Mouse (Mus musculus) adrenal gland, adult (tissue): ENCODE measurements around the gene Ewsr1.

Source experiments
- DNase-seq, 2 experiments: peaks; one replicate each; pipeline ENCODE4 v3.0.0; 2022 to 2023; ENCODE audit warnings: low spot score in 1 of 2; ENCODE audit not compliant: inconsistent age in 2 of 2

The Ewsr1 gene

DNA sequence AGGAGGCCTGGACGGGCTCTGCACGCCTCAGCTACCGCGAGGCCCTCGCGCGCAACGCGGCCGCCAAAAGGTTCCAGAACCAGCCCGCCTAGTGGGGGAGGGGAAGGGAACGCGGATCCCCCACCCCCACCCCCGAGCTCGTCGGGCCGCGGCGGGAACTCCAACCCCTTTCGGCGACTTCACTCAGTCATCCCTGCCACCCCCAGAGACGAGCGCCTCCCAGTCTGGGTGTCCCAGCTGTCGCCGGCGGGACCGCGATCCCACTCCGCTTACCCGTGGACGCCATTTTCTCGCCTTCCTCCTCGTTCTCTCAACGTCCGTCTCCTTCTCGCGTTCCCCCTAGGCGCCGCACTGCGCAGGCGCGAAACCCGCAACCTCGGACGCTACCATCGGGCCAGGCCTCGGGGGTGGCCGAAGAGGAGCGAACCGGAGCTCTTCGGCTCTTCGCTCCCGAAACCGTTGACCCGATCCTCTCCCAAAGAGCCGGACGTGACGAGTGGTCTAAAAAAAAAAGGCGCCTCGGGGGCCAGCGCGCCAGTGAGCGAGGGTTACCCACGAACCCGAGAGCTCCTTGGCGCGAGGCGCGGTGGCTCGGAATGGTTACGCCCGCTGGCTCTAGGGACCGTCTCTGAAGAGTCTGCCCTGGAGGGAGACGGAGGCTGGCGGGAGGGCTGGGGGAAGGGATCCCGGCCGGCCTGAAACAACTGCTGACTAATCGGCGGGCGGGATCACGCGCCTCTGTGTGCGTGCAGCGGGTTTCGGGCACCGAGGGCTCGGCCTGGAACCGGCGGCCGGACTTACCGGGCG, at the start of gene Ewsr1, which contains the start of gene Rhbdd3:
Ewsr1 (minus strand) TSS at position 531 of the 807 bp plus-strand sequence.
Rhbdd3 (plus strand) TSS at position 191 of the 807 bp plus-strand sequence.
- DNase-seq, result peak; percentile 97 to 100

DNA sequence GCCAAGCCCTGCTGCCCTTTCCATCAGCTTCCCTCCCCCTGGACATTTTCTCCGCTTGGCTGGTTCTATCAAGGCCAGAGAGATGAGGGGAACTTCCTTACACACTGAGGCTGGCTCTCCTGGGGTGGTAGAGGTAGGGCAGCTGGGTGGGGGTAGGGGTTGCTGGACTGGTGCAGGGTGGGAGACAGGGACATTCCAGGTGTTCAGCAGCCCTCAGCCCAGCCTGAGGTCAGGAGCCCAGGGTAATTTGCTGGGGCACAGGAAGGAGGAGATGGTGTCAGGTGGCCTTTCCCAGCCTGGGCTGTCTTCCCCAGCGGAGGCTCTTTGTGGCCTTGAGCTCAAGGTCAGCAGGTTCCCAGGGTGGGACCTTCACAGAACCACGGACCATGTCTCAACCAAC, 46.5 kb upstream of the Ewsr1 start:
- DNase-seq, result no peak

DNA sequence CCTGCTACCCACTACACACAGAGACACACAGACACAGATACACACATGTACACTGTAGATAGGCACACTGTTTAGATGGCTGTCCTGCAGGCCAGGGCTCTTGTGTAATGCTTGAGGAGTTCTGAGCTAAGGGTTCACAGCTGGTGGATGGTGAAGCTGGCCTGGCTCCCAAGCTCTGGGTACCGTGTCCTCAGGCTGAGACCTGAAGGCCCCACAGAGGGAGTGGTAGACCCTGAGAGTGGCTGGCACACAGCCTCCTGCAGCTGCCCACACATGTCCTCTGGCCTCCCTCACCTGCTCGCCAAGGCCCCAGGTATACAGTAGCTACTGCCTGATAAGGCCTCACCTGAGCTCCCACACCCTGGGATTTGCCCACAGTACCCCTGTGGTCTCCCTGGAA, 42.9 kb upstream of the Ewsr1 start:
- DNase-seq, result no peak

GRCm38 (mm10) chr11:5141252-5141651, 42.2 kb upstream of the Ewsr1 start:
- no peak for DNase-seq

GRCm38 (mm10) chr11:5140619-5141018, 41.6 kb upstream of the Ewsr1 start:
- peak; percentile 78 to 90 for DNase-seq

- DNase-seq, result no peak
These were observed 40.3 kb upstream of the Ewsr1 start for GRCm38 (mm10) chr11:5139372-5139771.

DNA sequence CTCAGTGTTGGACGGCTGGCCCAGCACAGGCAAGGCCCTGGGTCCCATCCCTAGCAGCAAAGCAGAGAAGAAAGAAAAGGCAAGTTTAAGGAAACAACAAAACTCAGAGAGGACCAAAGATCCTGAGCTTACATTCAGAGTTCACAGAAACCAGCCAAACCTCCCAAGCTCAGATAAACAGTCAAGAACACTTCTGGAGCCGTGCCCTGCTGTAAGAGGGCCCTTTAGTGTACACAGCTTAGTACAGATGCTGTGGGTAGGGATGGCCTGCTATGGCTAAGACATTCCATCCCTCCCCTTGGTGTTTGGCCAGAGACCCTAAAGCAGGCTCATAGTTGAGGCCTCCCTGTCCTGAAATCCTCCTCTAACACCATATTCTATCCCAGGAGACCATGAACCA, 39.6 kb upstream of the Ewsr1 start:
- no peak for DNase-seq

DNA sequence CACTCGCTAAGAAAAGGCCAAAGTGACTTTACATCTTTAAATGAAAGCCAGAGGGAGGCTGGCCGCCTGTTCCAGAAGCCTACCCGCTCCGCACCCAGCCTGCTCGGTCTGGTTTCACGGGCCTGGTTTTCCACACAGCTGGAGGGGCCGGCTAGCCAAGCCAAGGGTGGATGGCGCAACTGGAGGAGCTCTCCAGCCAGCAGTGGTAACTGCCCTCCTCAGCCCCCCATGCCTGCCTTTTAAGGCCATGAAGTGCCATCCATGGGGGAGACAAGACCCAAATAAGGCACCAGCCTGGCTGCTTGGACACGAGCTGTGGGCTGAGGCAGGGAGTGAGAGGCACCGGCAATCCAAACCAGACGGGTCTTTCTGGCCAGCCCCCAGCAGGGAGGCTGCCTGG, 36.8 kb upstream of the Ewsr1 start:
- DNase-seq, result no peak

GRCm38 (mm10) chr11:5132751-5133150, 33.7 kb upstream of the Ewsr1 start:
- no peak for DNase-seq

DNA sequence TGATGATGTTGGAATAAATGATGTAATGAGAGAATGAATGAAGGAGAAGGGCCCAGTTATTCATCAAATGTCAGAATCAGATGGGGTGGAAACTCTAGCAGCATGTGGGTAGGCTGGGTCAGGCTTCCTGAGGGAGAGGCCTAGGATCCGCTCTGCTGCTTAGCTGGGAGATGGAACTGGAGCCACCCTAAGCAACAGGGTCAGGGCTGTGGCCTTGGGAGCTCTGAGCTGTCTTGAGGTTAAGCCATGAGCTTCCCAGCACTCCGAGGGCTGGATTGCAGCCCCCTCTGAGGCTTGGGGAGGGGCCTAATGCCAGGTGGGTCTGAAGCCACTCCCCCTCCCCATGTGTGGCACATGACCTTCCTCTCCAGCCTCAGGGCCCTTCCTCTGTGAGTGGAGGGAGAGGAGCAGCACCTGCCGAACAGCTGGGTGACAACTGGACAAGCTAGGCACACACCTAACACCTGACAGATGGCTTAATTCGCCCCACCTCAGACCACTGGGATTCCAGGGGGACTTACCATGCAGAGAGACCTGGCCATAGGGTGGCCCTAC, 31.1 kb upstream of the Ewsr1 start:
- DNase-seq, result peak; percentile 45 to 60

GRCm38 (mm10) chr11:5129035-5129480, 30.0 kb upstream of the Ewsr1 start:
- peak; percentile 51 to 62 for DNase-seq

DNA sequence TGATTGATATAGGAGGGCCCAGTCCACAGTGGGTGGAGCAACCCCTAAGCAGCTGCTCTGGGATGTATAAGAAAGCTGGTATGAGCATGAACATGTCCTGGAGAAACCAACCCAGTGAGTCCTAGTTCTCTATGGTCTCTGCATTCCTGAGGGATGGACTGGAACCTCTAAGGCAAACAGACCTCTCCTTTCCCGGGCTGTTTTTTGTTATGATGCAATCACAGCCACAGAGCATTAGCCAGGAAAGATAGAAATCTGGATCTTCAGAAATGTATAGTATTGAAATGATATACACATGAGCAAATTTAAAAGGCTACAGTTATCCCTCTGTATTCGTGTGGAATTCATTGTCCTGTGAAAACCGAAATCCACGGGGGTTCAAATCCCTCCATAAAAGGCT, 26.6 kb upstream of the Ewsr1 start:
- no peak for DNase-seq

GRCm38 (mm10) chr11:5114931-5115581, 16.0 kb upstream of the Ewsr1 start:
- peak; percentile 86 to 96 for DNase-seq

DNA sequence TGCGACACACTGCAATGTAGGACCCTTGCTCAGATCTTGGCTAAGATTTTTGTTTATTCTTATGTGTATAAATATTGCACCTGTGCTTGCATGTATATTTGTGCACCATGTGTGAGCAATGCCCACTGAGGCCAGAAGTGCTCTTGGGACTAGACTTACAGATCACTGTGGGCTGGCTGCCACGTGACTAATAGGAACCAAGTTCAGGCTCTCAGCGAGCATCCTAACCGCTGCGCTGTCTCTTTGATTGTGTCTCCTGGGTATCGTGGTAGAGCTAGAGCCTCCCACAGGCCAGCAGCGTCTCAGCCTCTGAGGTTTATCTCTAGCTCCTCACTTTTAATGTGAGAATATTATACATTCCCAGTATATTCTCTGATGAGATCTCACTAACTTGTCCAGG, 14.6 kb upstream of the Ewsr1 start:
- no peak for DNase-seq

DNA sequence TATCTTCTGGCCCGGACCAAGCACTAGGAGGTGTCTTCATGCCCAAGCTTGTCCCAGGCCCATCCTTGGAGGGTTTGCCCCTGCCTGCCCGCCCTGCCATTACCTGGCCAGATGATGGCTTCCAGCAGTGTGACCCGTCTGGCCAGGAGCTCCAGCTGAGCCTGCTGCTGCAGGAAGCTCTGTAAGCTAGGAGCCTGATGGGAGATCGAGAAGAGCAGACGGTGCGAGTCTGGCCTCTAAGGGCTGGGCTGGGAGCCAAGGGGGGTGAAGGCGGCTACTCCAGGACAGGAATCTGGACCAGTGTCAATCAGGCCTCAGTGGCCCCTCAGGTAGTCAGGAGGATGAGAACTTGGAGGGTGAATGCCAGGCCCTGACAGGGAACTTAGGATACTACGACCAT, 10.4 kb upstream of the Ewsr1 start:
- no peak for DNase-seq

- DNase-seq, result no peak
These were observed 5.0 kb upstream of the Ewsr1 start for GRCm38 (mm10) chr11:5103986-5104509.

- no peak for DNase-seq
These were observed 3.3 kb upstream of the Ewsr1 start for GRCm38 (mm10) chr11:5102384-5102783.

- no peak for DNase-seq
These were observed 2.6 kb upstream of the Ewsr1 start for GRCm38 (mm10) chr11:5101641-5102040.

DNA sequence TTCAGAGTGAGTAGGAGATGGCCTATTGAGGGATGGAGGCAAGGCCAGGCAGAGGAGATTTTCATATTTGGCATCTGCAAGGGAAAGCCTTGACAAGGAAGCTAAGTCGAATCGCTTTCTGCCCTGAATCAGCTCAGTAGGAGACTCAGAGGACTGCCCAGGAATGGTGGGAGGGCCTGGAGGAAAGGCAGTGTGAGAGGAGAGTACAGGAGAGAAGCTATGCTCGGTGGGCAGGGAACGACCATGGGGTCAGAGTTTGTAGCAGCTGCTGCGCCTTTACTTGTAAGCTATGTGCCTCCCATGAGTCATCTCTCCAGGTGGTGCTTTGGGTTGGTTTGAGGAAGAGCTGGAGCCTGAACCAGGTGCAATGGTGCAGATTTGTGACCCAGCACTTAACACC, 1.7 kb upstream of the Ewsr1 start:
- peak in 1 of 2 experiments; percentile 55 for DNase-seq

DNA sequence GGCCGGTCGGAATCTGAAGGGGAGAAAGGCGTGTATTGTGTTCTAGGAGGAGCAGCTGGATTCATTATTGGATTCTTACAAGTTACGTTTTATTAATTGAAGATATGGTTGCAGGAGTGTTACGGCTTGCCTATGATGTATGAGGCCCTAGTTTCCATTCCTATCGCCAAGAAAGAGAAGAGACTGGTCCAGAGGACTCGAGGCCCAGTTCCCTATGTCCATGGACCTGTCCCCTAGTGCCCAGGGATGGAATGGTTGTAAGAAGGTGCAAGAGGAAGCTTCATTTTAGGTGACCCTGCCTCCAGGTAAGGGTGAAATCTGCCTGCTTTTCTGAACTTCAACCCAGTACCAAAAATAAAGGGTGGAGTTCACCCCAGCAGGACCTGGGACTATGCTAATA, 1.2 kb upstream of the Ewsr1 start:
- no peak for DNase-seq

- DNase-seq, result peak; percentile 89 to 96
These were observed 614 bp upstream of the Ewsr1 start for GRCm38 (mm10) chr11:5099576-5100183.
